ENCODE assay signal across 23 mouse cellular contexts in genomic region chr11:89073541-89073940, GRCm38 (mm10). TPM values are rescaled to one million over a fixed set of nuclear protein-coding genes. Genes with fewer than 3 reads are reported as not detected.
"Had no signal": no experiment of that assay in that cellular context is flagged by ENCODE, and none has a peak within 500 bp of the region (broad histone marks: within the 10 kb centered on the region; RNA-seq: fewer than 3 reads in every experiment).

Gene Gm525, plus strand, starts transcription at chr11:89073841.

- DNase-seq: liver, embryonic 13.5 days; liver, postnatal 0 days; lung, adult 2 months; lung, postnatal 14 days; lung, postnatal 36 days; right cerebral cortex, postnatal 14 days; thymus, postnatal 36 days had no signal

- H3K36me3 ChIP-seq: liver, embryonic 13.5 days; liver, embryonic 15.5 days; lung, embryonic 15.5 days; midbrain, embryonic 13.5 days; midbrain, embryonic 15.5 days; neural tube, embryonic 12.5 days; stomach, embryonic 15.5 days had no signal

- H3K27ac ChIP-seq: liver, embryonic 13.5 days; liver, embryonic 15.5 days; lung, embryonic 15.5 days; macrophage; midbrain, embryonic 13.5 days; midbrain, embryonic 15.5 days; neural tube, embryonic 12.5 days; stomach, embryonic 15.5 days; stomach, postnatal 0 days had no signal

- H3K27me3 ChIP-seq: liver, embryonic 13.5 days; liver, embryonic 15.5 days; lung, embryonic 15.5 days; midbrain, embryonic 13.5 days; midbrain, embryonic 15.5 days; neural tube, embryonic 12.5 days; stomach, embryonic 15.5 days had no signal

- H3K4me3 ChIP-seq: liver, embryonic 13.5 days; liver, embryonic 15.5 days; lung, embryonic 15.5 days; megakaryocyte, embryonic 14.5 days; midbrain, embryonic 13.5 days; midbrain, embryonic 15.5 days; neural tube, embryonic 12.5 days; stomach, embryonic 15.5 days had no signal

- H3K4me1 ChIP-seq: liver, embryonic 13.5 days; liver, embryonic 15.5 days; lung, embryonic 15.5 days; midbrain, embryonic 15.5 days; neural tube, embryonic 12.5 days; stomach, embryonic 15.5 days had no signal

RNA-seq across cellular contexts. Expression of gene Gm525, which starts in this region (rescaled TPM):
- total RNA-seq: megakaryocyte progenitor cell, adult 5-6 weeks; midbrain, postnatal 0 days; monocyte, adult 5-6 weeks; neutrophil, adult 5-6 weeks had no signal
- polyA plus RNA-seq: liver, embryonic 13.5 days; liver, embryonic 15.5 days; macrophage; midbrain, embryonic 11.5 days; midbrain, embryonic 13.5 days; midbrain, embryonic 15.5 days; neural tube, embryonic 12.5 days; neural tube, embryonic 14.5 days; spleen, adult 2 months had no signal
